Mouse (Mus musculus) intestine, embryonic 16.5 days (tissue): ENCODE measurements at regions not wholly inside any gene's neighbourhood (a gene's known extent, or its start where the extent isn't known, plus 50 kb on each side); places are given as distances from the start of the nearest gene placed in this dataset.

ENCODE experiments used
- ATAC-seq: fragments of 200-750 bp; cut with Nextera tagmentation; 2 replicates; pipeline ENCODE4 v1.8.0; 2017; ENCODE audit warnings: moderate TSS enrichment, moderate library complexity
- H3K27ac ChIP-seq: fragments of 300-500 bp; sonication (generic); 2 replicates; pipeline ENCODE4 v1.5.1; 2014; ENCODE audit warnings: mild to moderate bottlenecking, low read length
- H3K27me3 ChIP-seq: fragments of 300-500 bp; sonication (generic); replicated peaks from 2 replicates; pipeline ENCODE4 v1.6.1; 2014; ENCODE audit warnings: low read length, control low read depth, mixed read lengths; ENCODE audit not compliant: control insufficient read depth, insufficient read depth
- H3K36me3 ChIP-seq: fragments of 300-500 bp; sonication (generic); 2 replicates; pipeline ENCODE4 v1.6.1; 2014; ENCODE audit warnings: low read length, control low read depth; ENCODE audit not compliant: control insufficient read depth, insufficient read depth
- H3K4me1 ChIP-seq: fragments of 300-500 bp; sonication (generic); 2 replicates; pipeline ENCODE4 v1.6.1; 2014; ENCODE audit warnings: low read length, control low read depth, mixed read lengths; ENCODE audit not compliant: control insufficient read depth, insufficient read depth
- H3K4me2 ChIP-seq: fragments of 300-500 bp; sonication (generic); 2 replicates; pipeline ENCODE4 v1.6.1; 2014; ENCODE audit warnings: low read depth, low read length, control low read depth
- H3K4me3 ChIP-seq: fragments of 300-500 bp; sonication (generic); 2 replicates; pipeline ENCODE4 v1.5.1; 2014; ENCODE audit warnings: mild to moderate bottlenecking, low read length
- H3K9ac ChIP-seq: fragments of 300-500 bp; sonication (generic); 2 replicates; pipeline ENCODE4 v1.6.1; 2014; ENCODE audit warnings: low read depth, low read length
- H3K9me3 ChIP-seq: fragments of 300-500 bp; sonication (generic); 2 replicates; pipeline ENCODE4 v1.6.1; 2016; ENCODE audit warnings: low read length, control low read depth; ENCODE audit not compliant: control insufficient read depth
- WGBS: fragments of 180-500 bp; shearing (Covaris S2); extraction: QIAGEN DNeasy Blood & Tissue Kit; methylation state at CpG from one replicate; pipeline ENCODE4 v1.1.7; 2014; 5-methylcytosine and 5-hydroxymethylcytosine counted together

DNA sequence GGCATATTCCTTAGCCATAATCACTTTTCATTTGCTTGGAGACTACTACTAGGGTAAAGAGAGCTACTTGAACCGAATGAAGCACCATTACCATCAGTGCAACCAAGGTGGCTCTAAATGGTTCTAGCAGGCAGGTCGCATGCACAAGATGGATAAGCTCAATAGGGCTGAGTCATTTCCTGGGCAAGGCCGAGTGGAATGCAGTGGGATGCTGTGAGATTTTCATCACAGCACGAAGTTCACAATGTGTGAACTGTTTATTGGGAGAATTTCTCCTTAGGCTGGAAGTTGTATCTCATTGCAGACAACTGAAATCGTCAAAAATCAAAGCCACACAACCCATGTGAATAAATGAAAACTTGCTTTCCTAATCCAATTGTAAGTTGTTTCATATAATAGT lies 697.6 kb upstream of the Tenm3 start:
- Histone ChIP-seq H3K27me3 (no peaks in the 10 kb centered on the region), H3K27ac (no peak overlapping the region), H3K4me3 (no peak overlapping the region), H3K4me1 (no peaks in the 10 kb centered on the region), H3K9ac (no peak overlapping the region), H3K36me3 (no peaks in the 10 kb centered on the region), H3K9me3 (no peaks in the 10 kb centered on the region), H3K4me2 (no peak overlapping the region)
- WGBS: 57% methylated on average over 5 of the region's 5 CpGs
- ATAC-seq: no peak

DNA sequence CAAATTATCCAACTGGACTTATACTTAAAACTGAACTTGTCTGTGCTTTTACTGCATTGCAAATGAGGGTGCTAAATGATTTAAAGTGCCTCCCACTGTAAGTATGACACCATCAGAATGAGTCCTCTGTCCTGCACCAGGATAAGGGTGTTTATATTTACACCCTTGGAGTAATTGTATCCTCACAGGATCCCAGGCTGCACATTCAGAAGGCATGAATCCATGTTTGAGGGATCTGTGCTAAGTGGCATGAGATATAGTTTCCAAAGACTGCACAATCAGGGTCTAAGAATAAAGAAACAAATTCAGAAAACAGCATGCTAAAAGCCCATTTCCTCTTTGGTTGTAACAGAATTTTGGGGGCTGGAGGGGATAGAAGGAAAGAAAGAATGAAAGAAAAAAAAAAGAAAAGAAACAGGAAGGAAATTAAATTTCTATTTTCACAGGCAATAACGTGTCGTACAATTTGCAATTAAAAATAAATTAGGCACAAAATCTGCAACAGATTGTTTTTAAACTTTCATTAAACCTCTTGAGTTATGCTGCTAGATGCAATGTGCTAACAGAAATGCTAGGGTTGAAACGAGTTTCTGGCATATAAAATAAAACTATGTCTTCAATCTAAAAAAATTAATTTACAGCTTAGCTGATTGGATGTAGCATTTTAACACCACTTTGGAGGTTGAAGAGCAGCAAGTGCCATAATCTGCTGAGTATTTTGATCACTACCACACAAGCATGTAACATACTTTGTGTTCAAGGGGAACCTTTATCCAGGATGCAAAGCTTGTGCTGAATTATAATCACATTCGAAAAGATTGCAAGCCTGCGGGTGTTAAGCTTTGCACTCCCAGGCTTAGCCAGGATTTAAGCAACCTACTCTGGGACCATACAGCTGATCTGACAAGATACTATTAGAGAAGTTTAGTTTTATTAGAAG lies 689.9 kb upstream of the Tenm3 start:
- no peak for ATAC-seq
- no peak overlapping the region for H3K4me2 ChIP-seq
- WGBS: 75% methylated on average over 5 of the region's 5 CpGs
- H3K9me3 ChIP-seq: no peaks in the 10 kb centered on the region
- no peak overlapping the region for H3K9ac ChIP-seq
- no peak overlapping the region for H3K27ac ChIP-seq
- no peaks in the 10 kb centered on the region for H3K36me3 ChIP-seq
- no peaks in the 10 kb centered on the region for H3K27me3 ChIP-seq
- H3K4me3 ChIP-seq: no peak overlapping the region
- no peaks in the 10 kb centered on the region for H3K4me1 ChIP-seq

DNA sequence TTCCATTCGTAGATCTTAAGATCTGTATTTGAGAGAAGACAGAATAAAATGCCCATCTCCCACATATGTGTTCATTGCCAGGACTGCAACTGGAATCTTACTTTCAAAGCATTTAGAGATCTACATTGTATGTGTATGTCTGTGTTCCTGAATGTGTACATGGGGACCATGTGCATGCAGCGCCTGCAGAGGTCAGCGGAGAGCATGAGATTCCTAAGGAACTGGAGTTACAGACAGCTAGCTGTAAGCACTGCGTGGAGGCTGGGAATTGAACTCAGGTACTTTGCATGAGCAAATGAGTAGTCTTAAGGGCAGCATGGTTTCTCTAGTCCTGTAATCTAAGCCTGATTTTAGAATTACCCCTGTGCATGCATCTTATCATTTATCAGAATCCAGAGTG lies 685.5 kb upstream of the Tenm3 start:
- ATAC-seq: no peak
- Histone ChIP-seq H3K4me1 (no peaks in the 10 kb centered on the region), H3K9ac (no peak overlapping the region), H3K36me3 (no peaks in the 10 kb centered on the region), H3K4me2 (no peak overlapping the region), H3K9me3 (no peaks in the 10 kb centered on the region), H3K4me3 (no peak overlapping the region), H3K27ac (no peak overlapping the region), H3K27me3 (no peaks in the 10 kb centered on the region)
- 72% methylated on average over 4 of the region's 4 CpGs for WGBS

DNA sequence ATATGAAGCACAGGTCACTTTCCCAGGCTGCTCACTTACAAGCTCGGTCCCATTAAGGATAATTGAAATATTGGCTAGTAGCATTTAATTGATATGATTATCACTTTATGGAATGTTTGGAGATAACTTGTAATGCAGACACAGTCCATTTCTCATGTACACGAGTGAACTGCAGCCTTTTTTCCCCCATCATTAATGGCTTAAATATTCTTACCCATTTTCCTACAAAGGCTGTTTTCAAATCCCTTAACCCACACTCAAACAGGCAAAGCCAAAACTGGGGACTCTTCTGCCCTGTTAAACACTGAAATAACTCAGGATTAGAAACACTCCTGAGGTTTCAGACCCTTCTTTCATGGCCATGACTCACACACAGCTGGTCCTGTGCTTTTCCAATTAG lies 649.2 kb upstream of the Tenm3 start:
- H3K9me3 ChIP-seq: no peaks in the 10 kb centered on the region
- H3K27me3 ChIP-seq: no peaks in the 10 kb centered on the region
- H3K4me1 ChIP-seq: no peaks in the 10 kb centered on the region
- H3K36me3 ChIP-seq: no peaks in the 10 kb centered on the region
- H3K9ac ChIP-seq: no peak overlapping the region
- H3K27ac ChIP-seq: no peak overlapping the region
- no peak overlapping the region for H3K4me3 ChIP-seq
- no peak for ATAC-seq
- no peak overlapping the region for H3K4me2 ChIP-seq
- 67% methylated on average over 2 of the region's 2 CpGs for WGBS

DNA sequence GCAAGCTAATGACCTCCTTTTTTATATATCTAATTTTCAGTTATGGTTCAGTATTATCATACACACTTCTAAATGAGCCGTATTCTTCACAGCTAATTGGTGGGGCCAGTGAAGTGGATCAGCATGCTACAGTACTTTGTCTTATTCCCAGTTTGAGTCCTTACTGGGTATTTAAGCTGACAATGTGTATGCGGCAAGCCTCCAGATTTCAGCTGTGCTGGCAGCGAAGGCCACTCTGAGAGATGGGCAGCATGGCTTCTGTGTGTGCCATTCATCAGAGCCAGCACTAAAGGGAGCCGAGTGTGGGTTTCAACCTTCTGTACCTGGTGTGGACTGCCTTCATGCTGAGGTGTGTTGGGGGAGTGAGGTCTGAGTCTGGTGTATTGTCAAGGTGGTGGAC lies 641.5 kb upstream of the Tenm3 start:
- no peaks in the 10 kb centered on the region for H3K4me1 ChIP-seq
- no peaks in the 10 kb centered on the region for H3K36me3 ChIP-seq
- no peak overlapping the region for H3K9ac ChIP-seq
- no peak for ATAC-seq
- no peaks in the 10 kb centered on the region for H3K27me3 ChIP-seq
- H3K27ac ChIP-seq: no peak overlapping the region
- WGBS: 83% methylated on average over 4 of the region's 4 CpGs
- H3K4me2 ChIP-seq: no peak overlapping the region
- no peak overlapping the region for H3K4me3 ChIP-seq
- H3K9me3 ChIP-seq: no peaks in the 10 kb centered on the region

DNA sequence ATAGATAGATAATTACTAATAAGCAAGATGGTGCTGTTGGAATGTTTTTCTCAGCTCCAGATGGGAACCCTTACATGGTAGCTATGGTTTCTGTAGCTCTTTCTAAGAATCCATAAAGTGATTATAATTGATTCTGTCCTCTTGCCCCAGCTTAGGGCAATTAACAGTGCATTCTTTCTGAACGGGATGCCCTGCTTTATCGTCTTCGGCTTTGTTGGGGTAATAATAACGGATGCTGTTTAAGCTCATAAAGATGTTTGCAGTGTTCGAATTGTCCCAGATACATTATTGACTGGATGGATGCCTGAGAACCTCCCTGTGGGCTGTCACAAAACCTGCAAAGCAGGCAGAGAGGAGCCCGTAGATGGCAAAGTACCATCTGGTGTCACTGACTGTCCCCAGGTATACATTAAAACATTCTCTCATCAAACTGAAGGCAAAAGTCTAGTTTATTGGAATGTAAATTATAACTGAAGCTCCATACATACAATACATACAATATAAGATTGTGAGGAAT lies 637.8 kb upstream of the Tenm3 start:
- Histone ChIP-seq H3K9me3 (no peaks in the 10 kb centered on the region), H3K36me3 (no peaks in the 10 kb centered on the region), H3K4me3 (no peak overlapping the region), H3K27me3 (no peaks in the 10 kb centered on the region), H3K4me1 (no peaks in the 10 kb centered on the region), H3K9ac (no peak overlapping the region), H3K27ac (no peak overlapping the region), H3K4me2 (no peak overlapping the region)
- no peak for ATAC-seq
- WGBS: 71% methylated on average over 6 of the region's 6 CpGs

DNA sequence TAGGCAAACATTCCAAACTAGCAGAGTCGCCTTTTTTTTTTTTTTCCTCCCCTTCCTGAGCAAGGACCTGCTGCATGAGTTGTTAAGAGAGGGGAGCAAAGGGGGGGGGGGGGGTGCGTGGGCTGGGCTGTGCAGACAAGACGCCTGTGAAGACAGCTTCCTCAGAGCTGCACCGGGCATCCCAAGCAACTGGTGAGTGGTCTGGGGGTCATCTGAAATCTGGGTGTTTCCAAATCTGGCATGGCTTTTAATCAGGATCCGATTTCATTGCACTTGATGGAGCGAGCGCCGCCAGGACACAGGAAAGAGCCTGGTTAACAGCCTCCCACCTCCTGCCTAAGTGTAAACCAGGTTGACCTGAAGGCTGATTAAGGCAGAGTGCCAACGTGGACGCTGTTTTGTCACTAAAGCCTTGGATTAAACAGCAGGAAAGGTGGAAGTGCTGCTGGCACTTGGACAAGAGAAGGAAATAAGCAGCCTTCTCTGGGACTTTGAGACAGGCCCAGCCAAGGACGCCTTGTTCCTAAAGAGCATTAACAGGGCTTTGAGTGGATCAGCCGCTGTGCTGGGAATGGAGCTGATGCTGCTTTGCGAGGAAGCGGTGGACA lies 622.3 kb upstream of the Tenm3 start:
- no peak overlapping the region for H3K27ac ChIP-seq
- no peak overlapping the region for H3K4me3 ChIP-seq
- no peaks in the 10 kb centered on the region for H3K9me3 ChIP-seq
- no peak overlapping the region for H3K9ac ChIP-seq
- peak overlapping the region; percentile 22 for H3K4me2 ChIP-seq
- H3K36me3 ChIP-seq: no peaks in the 10 kb centered on the region
- H3K4me1 ChIP-seq: 0 out of 2 replicates have a peak, but pooled peaks cover 5% of the 10 kb centered on the region
- WGBS: 25% methylated on average over 14 of the region's 14 CpGs
- H3K27me3 ChIP-seq: no peaks in the 10 kb centered on the region
- ATAC-seq: no peak

DNA sequence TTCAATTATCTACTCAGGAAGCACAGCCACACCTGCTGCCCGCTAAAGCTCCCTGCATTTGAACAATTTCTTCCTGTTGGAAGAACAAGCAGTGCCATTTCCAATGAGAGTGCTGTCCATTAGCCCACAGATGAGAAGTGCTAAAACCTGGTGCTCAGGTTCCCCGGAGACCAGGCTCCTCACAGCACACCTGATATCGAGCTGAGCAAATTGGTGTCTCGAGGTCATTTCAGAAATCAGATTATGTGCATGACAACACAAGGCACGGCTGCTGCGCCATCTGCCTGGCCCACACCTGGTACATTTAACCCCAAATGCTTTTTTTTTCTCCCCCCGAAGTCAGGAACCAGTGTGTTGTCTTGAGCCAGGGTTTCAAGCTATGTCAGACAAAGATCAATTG lies 621.3 kb upstream of the Tenm3 start:
- Histone ChIP-seq H3K9ac (no peak overlapping the region), H3K4me1 (0 out of 2 replicates have a peak, but pooled peaks cover 5% of the 10 kb centered on the region), H3K27ac (no peak overlapping the region), H3K36me3 (no peaks in the 10 kb centered on the region), H3K4me3 (no peak overlapping the region), H3K4me2 (no peak overlapping the region), H3K9me3 (no peaks in the 10 kb centered on the region), H3K27me3 (no peaks in the 10 kb centered on the region)
- 43% methylated on average over 7 of the region's 7 CpGs for WGBS
- no peak for ATAC-seq

DNA sequence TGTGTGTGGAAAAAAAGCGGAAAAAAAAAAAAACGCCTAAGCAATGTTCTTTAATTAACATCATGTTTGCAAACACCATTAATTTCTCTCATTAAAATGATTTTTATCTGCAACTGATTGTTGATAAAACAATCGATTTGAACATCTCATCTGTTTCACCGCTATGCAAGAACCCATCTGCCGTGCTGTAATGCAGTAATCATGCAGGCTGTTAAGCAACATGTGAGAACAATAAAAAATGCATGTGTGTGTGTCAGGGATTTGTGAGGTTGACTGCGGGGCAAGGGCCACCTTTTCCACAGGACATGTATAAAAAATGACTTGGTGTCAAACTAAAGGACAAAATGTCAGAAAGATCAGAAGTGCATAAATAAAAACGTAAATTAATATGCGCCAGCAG lies 618.9 kb upstream of the Tenm3 start:
- Histone ChIP-seq H3K4me3 (no peak overlapping the region), H3K9ac (no peak overlapping the region), H3K4me2 (no peak overlapping the region), H3K27ac (no peak overlapping the region), H3K36me3 (no peaks in the 10 kb centered on the region), H3K27me3 (no peaks in the 10 kb centered on the region), H3K9me3 (no peaks in the 10 kb centered on the region), H3K4me1 (0 out of 2 replicates have a peak, but pooled peaks cover 5% of the 10 kb centered on the region)
- no peak for ATAC-seq
- 62% methylated on average over 8 of the region's 8 CpGs for WGBS
